Mouse (Mus musculus) monocyte, adult 5-6 weeks (primary cell): ENCODE results near the gene AC140267.1. TPM values are rescaled to one million over a fixed set of nuclear protein-coding genes. Genes with fewer than 3 reads are reported as not detected.

Source experiments
- ATAC-seq: fragments of 153-309, 156-312 bp; replicated peaks from 2 replicates; pipeline ENCODE4 v1.8.0; 2017; ENCODE audit warnings: mild to moderate bottlenecking; ENCODE audit not compliant: low TSS enrichment, insufficient number of reproducible peaks, severe bottlenecking, poor library complexity, low FRiP score
- total RNA-seq: library from RNA; stranded (forward); fragments of 200-1000, 200-491, 200-594 nt; gene quantifications from 3 replicates; pipeline ENCODE4 v1.2.3, GENCODE M21; 2017

Gene AC140267.1
- total RNA-seq, 1 experiment from 2014 or later, result not detected

DNA sequence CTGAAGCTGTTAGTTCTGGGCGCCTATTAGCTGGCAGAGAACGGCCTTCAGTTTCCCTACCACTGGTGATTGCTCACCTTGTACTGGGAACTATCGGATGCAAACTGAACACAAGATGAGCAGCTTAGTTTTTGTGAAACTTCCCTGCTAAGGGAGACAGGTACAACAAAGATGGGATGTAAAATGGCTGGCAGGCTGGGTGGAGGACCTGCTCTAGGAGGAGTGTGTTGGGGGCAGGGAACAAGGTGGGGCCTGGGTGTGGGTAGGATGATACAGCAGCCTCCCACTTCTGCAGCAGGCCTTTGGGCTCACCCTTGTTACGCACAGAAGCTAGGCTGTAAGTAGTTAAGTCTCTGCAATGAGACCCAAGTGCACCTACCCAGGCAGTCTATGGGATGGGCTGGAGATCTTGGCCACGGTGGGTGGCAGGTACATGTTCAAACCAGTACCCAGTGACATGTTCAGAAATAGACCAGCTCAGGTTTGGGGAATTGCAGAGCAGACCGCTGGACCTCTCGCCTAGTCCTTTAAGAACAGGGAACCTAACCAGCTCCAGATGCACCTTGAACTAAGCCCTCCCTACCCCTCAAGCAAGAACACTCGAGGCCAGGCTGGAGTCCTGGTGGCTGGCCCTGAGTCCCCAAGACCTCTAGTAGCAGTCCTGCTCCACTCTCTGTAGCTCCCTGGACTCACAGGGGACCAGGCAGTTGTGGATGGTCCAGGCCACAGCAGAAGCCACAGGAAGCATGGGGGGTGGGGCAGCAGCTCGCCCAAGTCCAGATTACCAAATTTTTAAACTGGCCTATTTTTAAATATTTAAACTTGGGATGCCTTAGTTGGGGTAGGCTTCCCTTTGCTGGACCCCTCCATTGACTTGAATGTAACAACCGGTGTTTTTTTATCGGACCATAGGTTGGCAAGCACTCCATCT is 22.9 kb downstream of the AC140267.1 start:
- no peak for ATAC-seq

DNA sequence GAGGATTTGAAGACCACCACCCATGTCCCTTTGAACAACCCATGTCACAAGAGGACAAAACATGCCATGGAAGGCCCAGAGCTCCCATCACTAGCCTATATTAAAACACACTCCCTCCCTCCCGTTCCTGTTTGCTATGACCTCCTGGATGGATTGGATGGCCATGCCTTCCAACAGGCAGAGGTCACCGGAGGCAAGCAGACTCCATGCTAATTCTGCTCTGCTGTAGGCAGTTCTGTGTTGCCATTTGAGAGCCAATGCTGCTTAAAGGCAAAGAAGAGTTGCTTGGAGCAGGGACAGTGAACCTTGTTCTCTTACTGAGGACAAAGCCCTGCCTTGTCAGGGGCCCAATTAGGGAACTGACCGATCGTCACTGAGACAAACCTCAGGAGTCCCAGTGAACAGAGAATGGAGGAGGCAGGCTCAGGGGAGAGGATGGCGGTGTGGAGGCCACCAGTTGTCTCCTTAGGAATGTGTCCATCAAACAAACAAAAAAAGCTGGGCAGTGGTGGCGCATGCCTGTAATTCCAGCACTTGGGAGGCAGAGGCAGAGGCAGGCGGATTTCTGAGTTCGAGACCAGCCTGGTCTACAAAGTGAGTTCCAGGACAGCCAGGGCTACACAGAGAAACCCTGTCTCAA is 23.9 kb downstream of the AC140267.1 start:
- ATAC-seq, result no peak

DNA sequence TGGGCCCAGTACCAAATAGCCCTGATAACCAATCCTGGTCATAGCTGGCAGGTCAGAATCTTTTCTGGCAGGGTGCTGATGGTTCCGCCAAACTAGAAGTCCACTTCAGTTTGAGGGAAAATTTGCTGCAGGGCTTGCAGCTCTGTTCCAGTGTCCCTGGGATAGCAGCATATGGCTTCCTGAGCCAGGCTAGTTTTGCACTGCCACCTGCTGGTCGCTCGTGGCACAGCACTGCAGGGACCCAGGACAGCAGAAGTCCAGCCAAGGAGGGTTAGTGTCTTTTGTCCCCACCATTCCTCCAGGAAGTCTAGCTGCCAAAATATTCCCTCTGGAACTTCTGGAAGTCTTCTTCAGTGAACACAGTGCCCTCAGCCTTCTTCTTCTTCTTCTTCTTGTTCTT is 25.0 kb downstream of the AC140267.1 start:
- peak; percentile 35; the same call in 1 of the 2 replicates for ATAC-seq

- no peak for ATAC-seq
Observed at GRCm38 (mm10) chr15:80261100-80261499, 25.5 kb downstream of the AC140267.1 start.

- peak; percentile 90 for ATAC-seq
Observed at GRCm38 (mm10) chr15:80263610-80264575, 28.3 kb downstream of the AC140267.1 start, which contains the start of gene Rps19bp1. TSS of gene Rps19bp1 (minus strand) at chr15:80264315.

DNA sequence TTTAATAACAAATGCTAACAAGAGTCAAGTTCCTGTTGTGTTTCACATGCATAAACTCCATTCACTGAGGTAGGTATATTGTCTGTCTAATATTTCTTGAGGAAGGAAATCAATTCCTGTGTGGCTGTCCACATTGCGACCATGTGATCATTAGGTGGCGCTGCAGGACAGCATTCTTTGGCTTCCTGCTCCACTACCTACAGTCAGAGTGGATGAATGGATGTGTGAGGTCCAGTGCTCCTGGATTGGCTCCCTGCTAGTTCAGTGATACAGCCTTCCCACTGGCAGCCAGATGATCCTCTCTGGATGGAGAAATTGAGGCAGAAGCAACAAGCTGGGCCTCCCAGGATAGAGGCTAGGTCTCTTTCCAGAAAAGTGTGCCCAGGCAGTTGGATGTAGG is 30.6 kb downstream of the AC140267.1 start:
- peak; percentile 56 for ATAC-seq

DNA sequence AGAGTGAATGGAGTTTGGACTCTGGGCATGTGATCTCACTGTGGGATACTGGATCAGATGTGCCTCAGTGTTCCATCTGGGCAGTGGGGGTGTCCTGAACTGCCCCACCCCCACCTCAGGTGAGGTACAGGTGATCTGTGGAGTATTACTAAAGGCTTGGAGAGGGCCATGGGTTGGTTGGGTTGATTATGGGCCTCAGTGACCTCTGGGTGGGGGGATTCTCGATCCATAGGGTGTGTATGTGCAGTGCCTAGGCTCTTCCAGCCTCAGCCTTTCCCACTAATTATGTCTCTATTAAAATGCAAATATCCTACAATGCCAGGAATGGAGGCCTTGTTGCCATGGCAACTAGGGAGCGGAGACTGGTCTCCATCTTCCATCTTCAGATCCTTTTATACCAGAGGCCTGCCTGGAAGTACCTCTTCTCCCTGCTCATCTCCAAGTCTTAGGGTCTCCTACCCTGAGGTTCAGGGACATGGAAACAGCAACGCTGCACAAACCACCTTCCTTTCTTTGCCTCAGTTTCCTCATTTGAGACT is 36.3 kb downstream of the AC140267.1 start:
- no peak for ATAC-seq

DNA sequence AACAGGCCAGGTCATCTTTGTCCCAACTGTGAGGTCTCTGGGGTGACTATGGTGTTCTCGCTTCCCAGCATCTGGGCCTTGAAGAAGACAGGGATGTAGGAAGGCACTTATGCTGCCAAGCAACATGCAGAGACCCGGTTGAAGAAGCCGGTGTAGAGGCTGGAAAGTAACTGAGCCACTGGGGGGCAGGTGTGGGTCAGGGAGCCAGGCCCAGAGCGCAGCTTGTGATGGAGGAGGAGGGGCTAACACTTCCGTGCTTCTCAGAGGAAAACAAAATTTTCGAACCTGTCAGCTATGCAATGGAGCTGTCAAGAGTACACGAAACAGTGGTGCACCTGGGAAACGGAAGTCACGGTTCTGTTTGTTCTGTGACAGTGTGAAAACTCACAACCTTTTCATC is 41.5 kb downstream of the AC140267.1 start:
- no peak for ATAC-seq

GRCm38 (mm10) chr15:80277625-80278024 is 42.0 kb downstream of the AC140267.1 start:
- ATAC-seq, result no peak

- ATAC-seq, result no peak
Observed at GRCm38 (mm10) chr15:80278121-80278759, 42.6 kb downstream of the AC140267.1 start.

DNA sequence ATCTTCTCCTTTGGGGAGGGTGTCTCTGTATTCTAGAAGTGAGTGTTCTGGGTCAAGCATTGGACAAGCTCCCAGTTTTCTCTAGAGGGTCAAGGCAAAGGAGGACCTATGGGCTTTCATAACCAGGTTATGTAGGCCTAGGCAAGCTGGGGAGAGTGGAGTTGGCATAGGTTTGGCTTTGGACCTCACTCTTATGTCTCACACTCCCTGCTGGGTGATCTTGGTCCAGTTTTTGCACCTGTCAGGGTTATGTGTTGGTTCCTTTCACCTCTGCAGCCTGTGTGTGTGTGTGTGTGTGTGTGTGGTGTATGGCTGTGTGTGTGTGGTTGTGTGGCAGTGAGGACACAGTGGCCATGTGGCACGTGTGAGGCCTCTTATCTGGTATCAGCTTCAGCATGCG is 43.4 kb downstream of the AC140267.1 start:
- ATAC-seq, result no peak

DNA sequence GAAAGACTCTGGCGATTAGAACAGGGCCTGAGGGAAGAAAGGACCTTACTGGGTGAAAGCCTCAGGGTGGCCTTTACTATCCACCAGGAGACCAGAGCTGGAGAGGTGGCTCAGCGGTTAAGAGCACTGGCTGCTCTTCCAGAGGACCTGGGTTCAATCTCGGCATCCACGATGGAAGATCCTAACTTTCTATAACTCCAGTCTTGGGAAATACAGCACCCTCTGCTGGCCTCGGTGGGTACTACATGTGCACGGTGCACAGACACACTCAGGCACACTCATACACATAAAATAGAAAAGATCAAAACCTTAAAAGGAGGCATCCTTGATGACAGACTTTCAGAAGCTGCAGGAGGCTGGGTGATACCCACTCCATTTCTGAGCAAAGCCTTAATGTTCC is 45.0 kb downstream of the AC140267.1 start:
- no peak for ATAC-seq

Other genes starting within 250 kb of the AC140267.1 start
- gene Pdgfb, start 220.9 kb upstream of the AC140267.1 start, total RNA-seq, result 14.3 to 55.2 TPM (median 25.5 TPM) in 3 replicates
- not detected in 3 replicates for gene Syngr1, start 144.5 kb upstream of the AC140267.1 start, total RNA-seq
- gene Rpl3, start 144.0 kb upstream of the AC140267.1 start, total RNA-seq, result 1,359 to 1,501 TPM (median 1,441 TPM) in 3 replicates
- gene Tab1, start 102.7 kb upstream of the AC140267.1 start, total RNA-seq, result 11.6 to 17.4 TPM (median 12.4 TPM) in 3 replicates
- gene Mgat3, start 62.1 kb upstream of the AC140267.1 start, total RNA-seq, result 0.19 TPM in 1 of 3 replicates, not detected in the others
- gene Mief1, start 1.8 kb upstream of the AC140267.1 start, total RNA-seq, result 28.7 to 38.2 TPM (median 29.9 TPM) in 3 replicates
- gene Atf4, start 19.3 kb downstream of the AC140267.1 start, total RNA-seq, result 446 to 519 TPM (median 465 TPM) in 3 replicates
- gene Rps19bp1, start 28.5 kb downstream of the AC140267.1 start, total RNA-seq, result 10.6 to 23.0 TPM (median 13.2 TPM) in 3 replicates
- 2.2 to 5.0 TPM (median 3.1 TPM) in 3 replicates for gene Cacna1i, start 51.4 kb downstream of the AC140267.1 start, total RNA-seq